Mouse (Mus musculus) ES-Bruce4 (cell line): ENCODE data around the gene Chst10. TPM values are rescaled to one million over a fixed set of nuclear protein-coding genes. Genes with fewer than 3 reads are reported as not detected.
A peak's percentile ranks its signal among the peaks of the same experiment; 100 is the strongest.

Experiments used
- H3K27ac ChIP-seq: 2 replicates; pipeline ENCODE4 v1.5.1; 2012; ENCODE audit warnings: low read length, inconsistent platforms; ENCODE audit not compliant: insufficient read depth
- H3K27me3 ChIP-seq: 2 replicates; pipeline ENCODE4 v1.6.1; 2012; ENCODE audit warnings: mild to moderate bottlenecking, low read length, inconsistent platforms; ENCODE audit not compliant: control insufficient read depth, poor library complexity, insufficient read depth, severe bottlenecking
- H3K36me3 ChIP-seq: 2 replicates; pipeline ENCODE4 v1.6.1; 2012; ENCODE audit warnings: inconsistent platforms, mild to moderate bottlenecking, low read length, moderate library complexity; ENCODE audit not compliant: control insufficient read depth, poor library complexity, insufficient read depth, severe bottlenecking
- H3K4me1 ChIP-seq: one replicate; pipeline ENCODE4 v1.8.1; 2011; ENCODE audit warnings: low read length; ENCODE audit not compliant: control insufficient read depth, insufficient read depth
- H3K4me3 ChIP-seq: 2 replicates; pipeline ENCODE4 v1.5.1; 2011; ENCODE audit warnings: low read depth, mild to moderate bottlenecking, low read length
- H3K9ac ChIP-seq: 2 replicates; pipeline ENCODE4 v1.6.1; 2012; ENCODE audit warnings: low read depth, mild to moderate bottlenecking, inconsistent platforms; ENCODE audit not compliant: poor library complexity, severe bottlenecking
- H3K9me3 ChIP-seq: replicated peaks from 2 replicates; pipeline ENCODE4 v1.6.1; 2012; ENCODE audit warnings: mild to moderate bottlenecking, low read length, inconsistent platforms; ENCODE audit not compliant: control insufficient read depth, poor library complexity, insufficient read depth, severe bottlenecking
- CTCF ChIP-seq: IDR thresholded peaks from one replicate; pipeline ENCODE4 v1.8.1; 2011; ENCODE audit warnings: low read depth, low read length
- EP300 ChIP-seq: IDR thresholded peaks from 2 replicates; pipeline ENCODE4 v1.6.1; 2011; ENCODE audit warnings: low read depth, low read length; ENCODE audit not compliant: insufficient read depth
- POLR2A ChIP-seq: IDR thresholded peaks from one replicate; pipeline ENCODE4 v1.8.1; 2011; ENCODE audit warnings: low read length; ENCODE audit not compliant: insufficient read depth
- polyA plus RNA-seq: library from polyadenylated mRNA; stranded (reverse); fragments of >200 nt; gene quantifications from 2 replicates; pipeline ENCODE4 v1.2.4, GENCODE M21; 2011; ENCODE audit warnings: low read depth; ENCODE audit not compliant: missing spikeins, insufficient read depth, insufficient read length

The Chst10 gene
- polyA plus RNA-seq, 1 experiment, result 8.5 TPM

DNA sequence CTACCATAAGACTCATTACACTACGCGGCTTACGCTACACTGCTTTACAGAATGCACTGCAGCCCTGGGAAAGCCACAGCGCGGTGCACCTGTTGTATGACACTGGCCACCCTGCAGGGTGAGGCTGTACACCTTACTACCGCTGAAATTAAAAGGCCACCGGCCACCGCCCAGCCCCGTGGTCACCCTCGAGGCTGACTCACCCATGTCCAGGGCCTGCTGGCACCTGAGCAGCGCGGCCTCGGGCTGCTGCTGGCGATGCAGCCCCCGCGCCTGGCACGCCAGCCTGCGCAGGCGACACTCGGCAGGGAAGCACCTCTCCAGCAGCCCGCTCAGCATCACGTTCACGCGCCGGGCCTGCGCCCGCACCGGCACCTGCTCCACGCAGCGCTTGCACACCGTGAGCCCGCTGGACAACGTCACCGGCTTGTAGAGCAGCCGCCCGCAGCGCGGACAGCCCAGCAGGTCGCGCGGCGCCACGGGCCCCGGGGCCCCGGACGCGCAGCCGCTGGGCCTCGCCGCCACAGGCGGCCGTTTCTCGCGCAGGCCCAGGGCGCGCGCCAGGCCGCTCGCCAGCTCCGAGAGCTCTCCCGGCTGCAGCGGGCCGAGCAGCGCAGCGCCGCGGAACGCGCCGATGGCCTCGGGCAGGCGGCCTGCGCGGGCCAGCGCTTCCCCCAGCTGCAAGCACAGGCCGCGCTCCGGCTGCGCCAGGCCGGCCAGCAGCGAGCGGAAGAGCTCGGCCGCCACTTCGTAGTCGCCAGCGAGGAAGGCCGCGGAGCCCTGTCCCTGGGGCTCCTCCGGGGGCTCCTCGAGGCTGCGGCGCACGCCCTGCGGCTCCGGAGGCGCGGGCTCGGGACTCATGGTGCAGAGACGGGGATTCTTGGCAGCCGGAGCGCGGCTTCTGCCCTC is 62.1 kb downstream of the Chst10 start:
- H3K4me1 ChIP-seq, result no peaks in the 10 kb centered on the region
- no peaks in the 10 kb centered on the region for H3K9me3 ChIP-seq
- no peak overlapping the region for H3K27ac ChIP-seq
- H3K27me3 ChIP-seq, result no peaks in the 10 kb centered on the region; the same call in 1 of the 2 replicates
- peak overlapping the region; percentile 56 for H3K4me3 ChIP-seq
- no peaks in the 10 kb centered on the region for H3K36me3 ChIP-seq
- no peak for TF ChIP-seq POLR2A
- no peak for TF ChIP-seq CTCF
- no peak for TF ChIP-seq EP300
- H3K9ac ChIP-seq, result peak overlapping the region; percentile 67

DNA sequence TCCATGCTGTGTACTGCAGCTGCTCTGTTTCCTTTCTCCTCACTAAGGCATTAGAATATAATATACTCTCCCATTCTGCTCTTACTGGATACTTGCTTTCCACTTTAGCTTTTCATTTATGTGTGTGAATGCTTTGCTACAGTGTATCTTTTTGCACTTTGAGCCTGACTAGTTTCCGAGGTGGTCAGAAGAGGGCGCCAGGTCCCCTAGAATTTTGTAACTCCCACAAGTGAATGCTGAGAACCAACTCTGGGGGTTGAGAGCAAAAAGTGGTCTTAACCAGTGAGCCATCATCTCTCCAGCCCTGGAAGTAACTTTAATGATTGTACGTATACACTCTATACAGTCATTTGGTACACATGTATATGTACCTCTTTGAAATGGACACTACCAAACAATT is 63.1 kb downstream of the Chst10 start:
- H3K27me3 ChIP-seq, result no peaks in the 10 kb centered on the region; the same call in 1 of the 2 replicates

DNA sequence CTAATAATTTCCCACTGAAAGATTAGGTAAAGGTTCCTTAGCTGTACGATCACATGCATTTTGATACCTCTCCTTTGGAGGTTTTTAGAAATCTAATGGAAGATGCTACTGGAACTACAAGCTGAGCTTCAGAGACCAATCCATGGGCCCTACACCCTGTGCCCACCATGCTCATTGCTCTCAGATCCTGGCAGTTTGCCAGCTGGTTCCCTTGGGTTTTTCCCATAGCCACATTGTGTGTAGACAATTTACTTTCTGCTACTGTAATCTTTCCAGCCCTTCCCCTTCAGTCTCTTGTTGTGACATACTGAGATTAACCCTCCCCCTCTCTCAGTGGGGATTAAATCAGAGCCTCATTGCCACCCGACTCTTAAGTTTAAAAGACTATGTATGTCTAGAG is 73.0 kb downstream of the Chst10 start:
- no peaks in the 10 kb centered on the region; the same call in 1 of the 2 replicates for H3K36me3 ChIP-seq
- no peak for TF ChIP-seq EP300
- no peak for TF ChIP-seq CTCF
- no peak for TF ChIP-seq POLR2A
- H3K27ac ChIP-seq, result no peak overlapping the region
- H3K4me3 ChIP-seq, result no peak overlapping the region
- no peaks in the 10 kb centered on the region for H3K9me3 ChIP-seq
- H3K9ac ChIP-seq, result no peak overlapping the region
- H3K4me1 ChIP-seq, result peaks cover 4% of the 10 kb centered on the region
- H3K27me3 ChIP-seq, result no peaks in the 10 kb centered on the region

More for the DNA sequence above, 63.1 kb downstream of the Chst10 start:
- Histone ChIP-seq H3K4me3 (no peak overlapping the region), H3K27ac (no peak overlapping the region), H3K36me3 (no peaks in the 10 kb centered on the region), H3K9ac (no peak overlapping the region), H3K9me3 (no peaks in the 10 kb centered on the region), H3K4me1 (no peaks in the 10 kb centered on the region)
- TF ChIP-seq CTCF, result no peak

DNA sequence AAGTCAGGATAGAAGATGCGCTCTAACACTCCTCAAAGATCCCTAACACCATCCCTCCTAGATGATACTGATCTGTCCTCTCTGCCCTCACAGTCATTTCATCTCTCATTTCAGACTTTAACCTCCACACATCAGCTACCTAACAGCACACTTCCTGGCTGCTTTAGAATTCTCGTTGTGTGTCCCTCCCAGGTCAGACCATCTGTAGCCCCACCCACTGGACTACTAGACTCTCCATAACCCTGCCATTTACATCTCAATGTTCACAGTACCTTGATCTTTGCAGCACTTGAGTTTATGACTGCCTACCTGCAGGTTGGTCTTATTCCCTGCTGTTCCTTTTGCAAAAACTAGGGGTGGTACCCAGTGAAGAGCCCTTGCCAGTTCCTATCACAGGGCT is 74.1 kb downstream of the Chst10 start:
- H3K36me3 ChIP-seq, result no peaks in the 10 kb centered on the region; the same call in 1 of the 2 replicates
- peak overlapping the region; percentile 75 for H3K27ac ChIP-seq
- H3K9ac ChIP-seq, result no peak overlapping the region
- peaks cover 4% of the 10 kb centered on the region for H3K4me1 ChIP-seq
- no peaks in the 10 kb centered on the region for H3K9me3 ChIP-seq
- H3K4me3 ChIP-seq, result no peak overlapping the region
- 0 out of 2 replicates have a peak, but pooled peaks have one; percentile 48 for TF ChIP-seq EP300
- TF ChIP-seq CTCF, result no peak
- H3K27me3 ChIP-seq, result no peaks in the 10 kb centered on the region

DNA sequence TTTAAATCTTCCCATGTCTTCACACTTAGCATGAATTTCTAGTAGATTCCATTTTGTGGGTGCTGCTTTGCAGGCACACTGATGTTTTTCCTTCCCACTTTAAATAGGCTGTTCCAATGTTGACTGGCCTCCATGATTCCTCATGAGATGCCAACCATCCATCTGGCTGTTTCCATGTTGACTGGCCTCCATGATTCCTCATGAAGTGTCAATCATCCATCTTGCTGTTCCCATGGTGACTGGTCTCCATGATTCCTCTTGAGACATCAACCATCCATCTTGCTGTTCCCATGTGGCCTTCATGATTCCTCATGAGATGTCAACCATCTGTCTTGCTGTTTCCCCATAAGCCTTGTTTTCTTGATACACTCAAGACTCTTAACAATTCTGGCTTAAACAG is 78.3 kb downstream of the Chst10 start:
- H3K36me3 ChIP-seq, result no peaks in the 10 kb centered on the region
- TF ChIP-seq CTCF (no peak), EP300 (no peak), POLR2A (no peak)
- no peaks in the 10 kb centered on the region for H3K27me3 ChIP-seq
- no peak overlapping the region for H3K4me3 ChIP-seq
- H3K27ac ChIP-seq, result no peak overlapping the region
- peaks cover 4% of the 10 kb centered on the region for H3K4me1 ChIP-seq
- H3K9me3 ChIP-seq, result no peaks in the 10 kb centered on the region
- H3K9ac ChIP-seq, result no peak overlapping the region

DNA sequence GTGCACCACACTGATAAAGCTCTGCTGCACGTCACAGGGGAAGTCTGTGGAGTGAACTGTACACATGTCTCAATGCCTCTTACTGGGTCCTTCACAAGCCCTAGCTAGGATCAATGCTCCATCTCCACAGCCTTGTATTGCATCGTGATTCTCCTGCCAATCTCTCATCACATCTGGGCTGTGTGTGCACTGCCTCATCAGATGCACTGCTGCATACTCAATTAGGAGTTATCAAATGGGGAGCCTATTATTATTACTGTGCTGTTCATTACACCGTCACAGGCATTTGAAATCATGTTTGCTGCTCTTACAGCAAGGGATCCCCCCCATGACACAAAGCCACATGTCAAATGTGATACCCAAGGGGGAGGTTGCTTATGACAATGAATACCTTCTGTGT is 80.3 kb downstream of the Chst10 start:
- TF ChIP-seq EP300 (no peak), POLR2A (no peak), CTCF (no peak)
- no peak overlapping the region for H3K9ac ChIP-seq
- no peaks in the 10 kb centered on the region for H3K36me3 ChIP-seq
- H3K4me3 ChIP-seq, result no peak overlapping the region
- no peaks in the 10 kb centered on the region for H3K4me1 ChIP-seq
- H3K9me3 ChIP-seq, result no peaks in the 10 kb centered on the region
- H3K27ac ChIP-seq, result no peak overlapping the region
- H3K27me3 ChIP-seq, result no peaks in the 10 kb centered on the region
